Mouse (Mus musculus): Measurements from ENCODE around the gene Litaf.

DNA sequence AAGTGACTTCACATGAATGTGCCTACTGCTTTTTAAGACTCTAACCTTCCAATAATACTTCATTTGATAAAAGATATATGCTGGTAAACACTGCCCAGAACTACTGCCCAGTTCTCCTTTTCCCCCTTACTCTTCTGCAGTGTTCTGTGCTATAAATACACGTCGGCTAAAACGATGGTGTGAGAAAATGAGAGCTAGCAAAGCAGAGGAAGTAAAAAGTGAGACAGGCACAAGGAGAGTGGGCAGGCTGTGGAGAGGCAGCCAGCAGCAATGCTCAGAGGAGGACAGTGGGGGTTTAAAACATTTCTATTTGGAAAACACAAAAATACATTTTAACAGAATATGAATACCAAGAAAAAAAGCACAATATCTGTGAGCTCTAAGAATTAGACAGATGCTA, 26.6 kb upstream of the Litaf start:
- TF ChIP-seq MAX (IDR thresholded peaks at IDR 0.05; ENCODE audit: low read depth): no peak
- TF ChIP-seq POLR2AphosphoS2 (IDR thresholded peaks at IDR 0.05; ENCODE audit: insufficient read length, low read depth): no peak
- no peak for TF ChIP-seq POLR2A (IDR thresholded peaks at IDR 0.05; ENCODE audit: insufficient read length, low read depth)
- no peak for TF ChIP-seq SRF (IDR thresholded peaks at IDR 0.05; ENCODE audit: control insufficient read depth, insufficient read length, low read depth)
- no peak for TF ChIP-seq TCF12 (IDR thresholded peaks at IDR 0.05; ENCODE audit: insufficient read depth, poor library complexity, severe bottlenecking)
- TF ChIP-seq USF1 (IDR thresholded peaks at IDR 0.05; ENCODE audit: low read depth): no peak
- TF ChIP-seq E2F4 (IDR thresholded peaks at IDR 0.05; ENCODE audit: insufficient read depth): no peak
- TF ChIP-seq MYOG (IDR thresholded peaks at IDR 0.05; ENCODE audit: control insufficient read depth in 1 of 3, insufficient read depth in 1 of 3, insufficient read length in 2 of 3, low read depth in 2 of 3): no peak
- no peak for TF ChIP-seq MYOD1 (IDR thresholded peaks at IDR 0.05; ENCODE audit: control insufficient read depth in 1 of 3, insufficient read length in 2 of 3, low read depth in 2 of 3)
